Mouse (Mus musculus) ES-Bruce4 (cell line): Measurements from ENCODE around the gene Acsbg2. TPM values are rescaled to one million over a fixed set of nuclear protein-coding genes. Genes with fewer than 3 reads are reported as not detected.

ENCODE experiments used
- H3K27ac ChIP-seq: 2 replicates; pipeline ENCODE4 v1.5.1; 2012; ENCODE audit warnings: low read length, inconsistent platforms; ENCODE audit not compliant: insufficient read depth
- H3K27me3 ChIP-seq: 2 replicates; pipeline ENCODE4 v1.6.1; 2012; ENCODE audit warnings: mild to moderate bottlenecking, low read length, inconsistent platforms; ENCODE audit not compliant: control insufficient read depth, poor library complexity, insufficient read depth, severe bottlenecking
- H3K36me3 ChIP-seq: 2 replicates; pipeline ENCODE4 v1.6.1; 2012; ENCODE audit warnings: inconsistent platforms, mild to moderate bottlenecking, low read length, moderate library complexity; ENCODE audit not compliant: control insufficient read depth, poor library complexity, insufficient read depth, severe bottlenecking
- H3K4me1 ChIP-seq: one replicate; pipeline ENCODE4 v1.8.1; 2011; ENCODE audit warnings: low read length; ENCODE audit not compliant: control insufficient read depth, insufficient read depth
- H3K4me3 ChIP-seq: 2 replicates; pipeline ENCODE4 v1.5.1; 2011; ENCODE audit warnings: low read depth, mild to moderate bottlenecking, low read length
- H3K9ac ChIP-seq: 2 replicates; pipeline ENCODE4 v1.6.1; 2012; ENCODE audit warnings: low read depth, mild to moderate bottlenecking, inconsistent platforms; ENCODE audit not compliant: poor library complexity, severe bottlenecking
- H3K9me3 ChIP-seq: replicated peaks from 2 replicates; pipeline ENCODE4 v1.6.1; 2012; ENCODE audit warnings: mild to moderate bottlenecking, low read length, inconsistent platforms; ENCODE audit not compliant: control insufficient read depth, poor library complexity, insufficient read depth, severe bottlenecking
- CTCF ChIP-seq: IDR thresholded peaks from one replicate; pipeline ENCODE4 v1.8.1; 2011; ENCODE audit warnings: low read depth, low read length
- EP300 ChIP-seq: IDR thresholded peaks from 2 replicates; pipeline ENCODE4 v1.6.1; 2011; ENCODE audit warnings: low read depth, low read length; ENCODE audit not compliant: insufficient read depth
- POLR2A ChIP-seq: IDR thresholded peaks from one replicate; pipeline ENCODE4 v1.8.1; 2011; ENCODE audit warnings: low read length; ENCODE audit not compliant: insufficient read depth
- polyA plus RNA-seq: library from polyadenylated mRNA; stranded (reverse); fragments of >200 nt; gene quantifications from 2 replicates; pipeline ENCODE4 v1.2.4, GENCODE M21; 2011; ENCODE audit warnings: low read depth; ENCODE audit not compliant: missing spikeins, insufficient read depth, insufficient read length

The Acsbg2 gene
- polyA plus RNA-seq, 1 experiment: 0.46 TPM

DNA sequence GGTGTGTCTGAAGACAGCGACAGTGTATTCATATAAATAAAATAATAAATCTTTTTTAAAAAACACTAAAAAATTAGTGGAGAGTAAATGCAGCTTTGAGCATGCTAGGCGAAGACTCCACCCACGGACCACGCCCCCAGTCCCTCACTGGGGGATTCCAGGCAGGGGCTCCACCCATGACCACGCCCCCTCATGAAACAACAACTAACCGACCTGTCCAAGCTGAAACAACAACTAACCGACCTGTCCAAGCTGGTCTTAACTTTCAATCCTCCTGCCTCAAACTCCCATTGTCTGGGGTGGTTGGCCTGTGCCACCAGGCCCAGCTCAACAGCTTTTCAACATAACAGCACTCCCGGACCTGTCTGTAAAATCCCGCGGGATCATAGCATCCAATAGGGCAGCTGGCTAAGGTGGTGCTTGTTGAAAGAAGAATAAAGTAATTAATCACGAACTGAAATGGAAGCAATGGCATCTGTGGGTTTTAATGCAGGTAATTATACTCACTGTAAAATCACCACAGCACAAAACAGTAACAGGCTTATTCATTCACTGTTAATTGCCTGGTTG, 56.1 kb downstream of the Acsbg2 start:
- H3K27me3 ChIP-seq: no peaks in the 10 kb centered on the region
- peaks cover 10% of the 10 kb centered on the region for H3K4me1 ChIP-seq
- peak; percentile 40 for TF ChIP-seq POLR2A
- TF ChIP-seq CTCF: no peak
- no peak; the same call in 1 of the 2 replicates for TF ChIP-seq EP300

DNA sequence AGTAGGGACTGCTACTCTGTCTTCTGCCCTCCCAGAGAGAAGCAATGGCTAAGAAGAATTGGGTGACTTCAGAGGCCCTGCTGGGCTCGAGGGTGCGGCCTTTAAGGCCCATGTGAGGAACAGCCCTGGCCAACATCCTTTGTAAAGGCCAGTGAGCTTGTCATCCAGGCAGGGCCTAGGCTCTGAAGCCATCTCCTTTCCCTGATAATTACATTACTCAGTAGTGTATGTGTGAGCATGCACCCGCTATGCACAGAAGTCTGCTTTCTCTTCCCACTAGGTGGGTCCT, 59.2 kb downstream of the Acsbg2 start:
- Histone ChIP-seq H3K36me3 (no peaks in the 10 kb centered on the region), H3K9me3 (no peaks in the 10 kb centered on the region), H3K27ac (no peak overlapping the region), H3K4me3 (no peak overlapping the region), H3K27me3 (no peaks in the 10 kb centered on the region), H3K9ac (no peak overlapping the region), H3K4me1 (peaks cover 5% of the 10 kb centered on the region)
- no peak for TF ChIP-seq POLR2A

More for the DNA sequence above, 56.1 kb downstream of the Acsbg2 start:
- H3K27ac ChIP-seq: peak overlapping the region; percentile 24
- no peaks in the 10 kb centered on the region for H3K9me3 ChIP-seq
- H3K4me3 ChIP-seq: peak overlapping the region; percentile 20
- no peak overlapping the region for H3K9ac ChIP-seq
- H3K36me3 ChIP-seq: no peaks in the 10 kb centered on the region

DNA sequence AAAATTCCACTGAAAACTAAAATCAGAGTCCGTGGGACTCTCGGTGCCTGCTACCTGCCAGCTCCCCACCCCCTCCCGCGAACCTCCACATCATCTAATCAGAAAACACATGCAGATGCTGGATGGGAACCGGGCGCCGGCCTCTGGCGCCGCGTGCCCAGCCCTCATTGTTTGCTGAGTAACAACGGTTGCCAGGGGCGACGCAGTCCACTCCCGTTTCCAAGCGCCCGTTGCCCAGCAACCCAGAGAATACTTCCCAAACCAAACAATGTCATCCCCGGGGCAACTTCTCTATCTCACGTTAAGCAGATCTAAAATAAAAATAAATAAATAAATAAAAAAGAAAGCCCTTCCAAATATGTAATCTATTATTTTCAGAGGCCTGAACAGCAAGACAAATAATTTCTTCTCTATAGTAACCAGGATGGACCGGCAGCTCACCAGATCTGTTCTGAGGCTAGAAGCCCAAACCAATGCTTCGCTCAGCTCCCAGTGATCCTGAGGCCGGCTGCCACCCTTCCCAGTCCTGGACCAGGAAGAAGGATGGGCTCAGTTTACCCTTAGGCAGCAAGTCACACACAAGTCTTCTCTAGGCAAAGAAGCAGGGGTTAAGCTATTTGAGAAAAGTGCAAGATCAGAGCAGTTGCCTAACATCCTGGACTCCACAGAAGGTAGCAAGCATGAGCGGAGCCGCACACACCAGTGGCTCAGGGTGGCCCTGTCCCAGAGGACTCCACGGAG, 59.8 kb downstream of the Acsbg2 start:
- Histone ChIP-seq H3K36me3 (no peaks in the 10 kb centered on the region), H3K9ac (no peak overlapping the region), H3K9me3 (no peaks in the 10 kb centered on the region), H3K4me3 (no peak overlapping the region), H3K27ac (no peak overlapping the region), H3K27me3 (no peaks in the 10 kb centered on the region), H3K4me1 (peaks cover 3% of the 10 kb centered on the region)
- TF ChIP-seq CTCF (no peak), EP300 (no peak), POLR2A (no peak)

DNA sequence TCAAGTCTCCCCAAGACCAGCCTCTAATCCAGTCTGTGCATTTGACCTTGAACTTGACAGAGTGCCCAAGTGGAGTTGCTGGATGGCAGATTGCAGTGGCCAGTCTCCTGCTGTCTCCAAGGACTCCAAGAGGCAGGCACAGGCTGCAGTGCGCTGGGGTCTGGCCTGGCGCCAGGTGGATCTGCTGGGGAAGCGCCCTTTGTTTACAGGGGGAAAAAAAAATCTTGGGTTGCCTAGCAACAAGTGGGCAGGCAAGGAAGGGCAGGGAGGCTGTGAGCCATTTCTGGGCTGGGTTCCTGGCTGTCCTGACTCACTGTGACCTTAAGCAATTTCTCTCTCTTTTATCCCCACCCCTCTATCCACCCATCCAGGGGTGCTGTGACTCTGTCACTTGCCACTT, 64.0 kb downstream of the Acsbg2 start:
- Histone ChIP-seq H3K4me1 (peaks cover 3% of the 10 kb centered on the region), H3K9ac (no peak overlapping the region)

DNA sequence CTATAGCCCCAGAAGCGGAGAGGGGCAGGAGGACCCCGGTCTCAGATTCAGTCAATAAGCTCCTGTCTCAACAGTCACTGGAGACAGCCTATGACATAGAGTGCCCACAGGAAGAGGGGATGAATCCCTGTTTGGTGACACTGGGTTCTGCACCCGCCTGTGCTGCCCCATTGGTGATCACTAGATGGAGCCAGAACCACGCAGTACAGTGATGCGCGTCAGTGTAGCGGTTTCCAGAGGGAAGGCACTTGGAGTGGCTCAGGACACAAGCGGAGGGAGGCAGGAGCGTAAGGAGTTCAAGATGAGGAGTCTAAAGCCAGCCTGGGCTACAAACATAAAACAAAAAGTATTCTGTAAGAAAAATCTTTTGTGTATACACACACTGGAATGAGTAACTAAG, 65.7 kb downstream of the Acsbg2 start:
- H3K27ac ChIP-seq: no peak overlapping the region
- H3K4me1 ChIP-seq: peaks cover 3% of the 10 kb centered on the region
- no peaks in the 10 kb centered on the region for H3K9me3 ChIP-seq
- H3K36me3 ChIP-seq: no peaks in the 10 kb centered on the region
- H3K27me3 ChIP-seq: no peaks in the 10 kb centered on the region
- no peak overlapping the region for H3K9ac ChIP-seq
- no peak overlapping the region for H3K4me3 ChIP-seq
- TF ChIP-seq EP300 (peak; percentile 29; the same call in 1 of the 2 replicates), CTCF (peak; percentile 98), POLR2A (no peak)

More for the DNA sequence above, 64.0 kb downstream of the Acsbg2 start:
- no peak overlapping the region for H3K27ac ChIP-seq
- H3K4me3 ChIP-seq: no peak overlapping the region
- TF ChIP-seq CTCF (no peak), EP300 (no peak), POLR2A (no peak)
- no peaks in the 10 kb centered on the region for H3K9me3 ChIP-seq
- H3K27me3 ChIP-seq: no peaks in the 10 kb centered on the region
- H3K36me3 ChIP-seq: no peaks in the 10 kb centered on the region

DNA sequence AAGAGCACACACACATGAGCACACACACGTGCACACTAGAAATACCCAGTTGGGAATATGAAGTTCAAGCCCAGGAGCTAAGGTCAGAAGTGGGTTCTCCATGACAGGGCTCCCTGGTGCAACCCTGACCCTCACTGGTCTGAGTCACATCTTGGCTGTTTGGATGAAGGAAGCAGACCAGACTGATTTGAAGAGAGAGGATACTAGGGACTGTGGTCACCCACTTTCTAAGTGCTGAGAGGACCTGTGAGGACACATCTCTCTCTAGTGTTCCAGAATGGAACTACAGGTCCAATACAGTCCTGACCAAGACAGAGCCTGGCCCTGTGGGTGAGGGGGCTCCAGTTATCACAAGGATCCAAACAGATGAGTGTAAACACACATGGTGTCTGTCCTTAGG, 68.5 kb downstream of the Acsbg2 start:
- Histone ChIP-seq H3K27ac (no peak overlapping the region), H3K36me3 (no peaks in the 10 kb centered on the region), H3K4me3 (no peak overlapping the region), H3K27me3 (no peaks in the 10 kb centered on the region), H3K9me3 (no peaks in the 10 kb centered on the region), H3K9ac (no peak overlapping the region), H3K4me1 (peaks cover 3% of the 10 kb centered on the region)
- TF ChIP-seq EP300 (no peak), POLR2A (no peak)
